Mouse (Mus musculus) E14TG2a.4 (cell line): ENCODE data around the gene Keap1.
A peak's percentile ranks its signal among the peaks of the same experiment; 100 is the strongest.

Experiments
- H3K27me3 ChIP-seq: 2 replicates; pipeline ENCODE4 v1.6.1; 2014; ENCODE audit warnings: low read length, control low read depth; ENCODE audit not compliant: insufficient read depth
- H3K36me3 ChIP-seq: 2 replicates; pipeline ENCODE4 v1.6.1; 2014; ENCODE audit warnings: low read length, control low read depth; ENCODE audit not compliant: insufficient read depth
- H3K4me1 ChIP-seq: replicated peaks from 2 replicates; pipeline ENCODE4 v1.6.1; 2014; ENCODE audit warnings: low read depth, low read length, control low read depth
- H3K4me3 ChIP-seq: replicated peaks from 2 replicates; pipeline ENCODE4 v1.5.1; 2014; ENCODE audit warnings: mild to moderate bottlenecking, low read length
- H3K9me3 ChIP-seq: 2 replicates; pipeline ENCODE4 v1.6.1; 2014; ENCODE audit warnings: low read length, control low read depth
- CTCF ChIP-seq: conservative IDR thresholded peaks from 2 replicates; pipeline ENCODE4 v1.5.1; 2014; ENCODE audit warnings: low read length
- NANOG ChIP-seq: IDR thresholded peaks from 2 replicates; pipeline ENCODE4 v1.6.1; 2014; ENCODE audit warnings: borderline replicate concordance, low read length, mixed read lengths
- POU5F1 ChIP-seq: IDR thresholded peaks from 2 replicates; pipeline ENCODE4 v1.6.1; 2014; ENCODE audit warnings: low read length, borderline replicate concordance

The Keap1 gene

GRCm38 (mm10) chr9:21249629-21250508, 10.7 kb upstream of the Keap1 start:
- TF ChIP-seq NANOG (no peak), CTCF (no peak), POU5F1 (no peak)
- Histone ChIP-seq H3K4me3 (no peak overlapping the region), H3K27me3 (peaks cover 54% of the 10 kb centered on the region), H3K4me1 (peaks cover 45% of the 10 kb centered on the region), H3K9me3 (no peaks in the 10 kb centered on the region), H3K36me3 (no peaks in the 10 kb centered on the region)

GRCm38 (mm10) chr9:21248326-21248725, 9.2 kb upstream of the Keap1 start, which contains the start of gene S1pr5:
S1pr5 (minus strand) TSS chr9:21248443.
- H3K4me3 ChIP-seq, result peak within 1 kb of the TSS; percentile 73

GRCm38 (mm10) chr9:21246342-21246741, 7.2 kb upstream of the Keap1 start:
- TF ChIP-seq NANOG (no peak), CTCF (no peak)
- peaks cover 84% of the 10 kb centered on the region for H3K27me3 ChIP-seq
- H3K9me3 ChIP-seq, result no peaks in the 10 kb centered on the region
- H3K36me3 ChIP-seq, result no peaks in the 10 kb centered on the region
- H3K4me1 ChIP-seq, result peaks cover 54% of the 10 kb centered on the region
- H3K4me3 ChIP-seq, result no peak overlapping the region

More at GRCm38 (mm10) chr9:21248326-21248725, 9.2 kb upstream of the Keap1 start, which contains the start of gene S1pr5:
- no peak for TF ChIP-seq POU5F1
- no peak for TF ChIP-seq CTCF
- no peak for TF ChIP-seq NANOG
- Histone ChIP-seq H3K4me1 (peaks cover 54% of the 10 kb centered on the region), H3K27me3 (peaks cover 70% of the 10 kb centered on the region), H3K36me3 (no peaks in the 10 kb centered on the region), H3K9me3 (no peaks in the 10 kb centered on the region)

GRCm38 (mm10) chr9:21245113-21245487, 5.9 kb upstream of the Keap1 start:
- TF ChIP-seq CTCF (no peak), POU5F1 (no peak)
- Histone ChIP-seq H3K9me3 (no peaks in the 10 kb centered on the region), H3K36me3 (no peaks in the 10 kb centered on the region), H3K4me3 (peak overlapping the region; percentile 78), H3K27me3 (peaks cover 79% of the 10 kb centered on the region), H3K4me1 (peaks cover 55% of the 10 kb centered on the region)

GRCm38 (mm10) chr9:21244428-21245112, 5.4 kb upstream of the Keap1 start:
- no peaks in the 10 kb centered on the region for H3K36me3 ChIP-seq
- peaks cover 74% of the 10 kb centered on the region for H3K27me3 ChIP-seq
- H3K4me1 ChIP-seq, result peaks cover 55% of the 10 kb centered on the region
- no peaks in the 10 kb centered on the region for H3K9me3 ChIP-seq
- no peak for TF ChIP-seq CTCF
- TF ChIP-seq NANOG, result no peak
- no peak for TF ChIP-seq POU5F1
- peak overlapping the region; percentile 78 for H3K4me3 ChIP-seq

GRCm38 (mm10) chr9:21243826-21244427, 4.8 kb upstream of the Keap1 start:
- TF ChIP-seq CTCF, result no peak
- TF ChIP-seq NANOG, result no peak
- TF ChIP-seq POU5F1, result no peak
- H3K36me3 ChIP-seq, result no peaks in the 10 kb centered on the region
- peak overlapping the region; percentile 78 for H3K4me3 ChIP-seq
- H3K27me3 ChIP-seq, result peaks cover 68% of the 10 kb centered on the region
- H3K4me1 ChIP-seq, result peaks cover 56% of the 10 kb centered on the region
- H3K9me3 ChIP-seq, result no peaks in the 10 kb centered on the region

GRCm38 (mm10) chr9:21241343-21241742, 2.2 kb upstream of the Keap1 start:
- H3K27me3 ChIP-seq, result peaks cover 47% of the 10 kb centered on the region
- no peaks in the 10 kb centered on the region for H3K9me3 ChIP-seq
- TF ChIP-seq NANOG (no peak), CTCF (peak; percentile 100)
- peaks cover 60% of the 10 kb centered on the region for H3K4me1 ChIP-seq
- peaks cover 11% of the 10 kb centered on the region for H3K36me3 ChIP-seq
- H3K4me3 ChIP-seq, result no peak overlapping the region

GRCm38 (mm10) chr9:21239465-21239848, 296 bp upstream of the Keap1 start:
- Histone ChIP-seq H3K4me1 (peaks cover 68% of the 10 kb centered on the region), H3K4me3 (peak overlapping the region; percentile 92), H3K27me3 (peaks cover 28% of the 10 kb centered on the region), H3K36me3 (peaks cover 29% of the 10 kb centered on the region), H3K9me3 (no peaks in the 10 kb centered on the region)
- TF ChIP-seq POU5F1, result no peak
- TF ChIP-seq NANOG, result no peak
- TF ChIP-seq CTCF, result no peak
